Mouse (Mus musculus): ENCODE measurements around the gene Pknox2. TPM values are rescaled to one million over a fixed set of nuclear protein-coding genes. Genes with fewer than 3 reads are reported as not detected.

Gene Pknox2
- polyA plus RNA-seq, 1 experiment, result 1.8 TPM

GRCm38 (mm10) chr9:37017169-37017568 is 130.0 kb downstream of the Pknox2 start:
- 56% methylated on average over 7 of the region's 7 CpGs for WGBS

GRCm38 (mm10) chr9:37016165-37016564 is 131.0 kb downstream of the Pknox2 start:
- no peak for DNase-seq (ENCODE audit: low read depth, low spot score)

More at GRCm38 (mm10) chr9:37017169-37017568, 130.0 kb downstream of the Pknox2 start:
- DNase-seq (ENCODE audit: low read depth, low spot score), result no peak

- no peak for DNase-seq (ENCODE audit: low read depth, low spot score)
- 40% methylated on average over 8 of the region's 8 CpGs for WGBS
These were observed 133.6 kb downstream of the Pknox2 start for GRCm38 (mm10) chr9:37013565-37013964.

GRCm38 (mm10) chr9:37008090-37008489 is 139.1 kb downstream of the Pknox2 start:
- no peak for DNase-seq (ENCODE audit: low read depth, low spot score)
- WGBS, result 50% methylated on average over 5 of the region's 5 CpGs

- DNase-seq (ENCODE audit: low read depth, low spot score), result no peak
These were observed 142.5 kb downstream of the Pknox2 start for GRCm38 (mm10) chr9:37004676-37005075.

GRCm38 (mm10) chr9:37001935-37002535 is 145.2 kb downstream of the Pknox2 start:
- no peak for DNase-seq (ENCODE audit: low read depth, low spot score)
- WGBS, result 64% methylated on average over 7 of the region's 7 CpGs

More at GRCm38 (mm10) chr9:37004676-37005075, 142.5 kb downstream of the Pknox2 start:
- WGBS, result 37% methylated on average over 6 of the region's 6 CpGs

- DNase-seq (ENCODE audit: low read depth, low spot score), result no peak
- WGBS, result 94% methylated on average over 3 of the region's 3 CpGs
These were observed 147.8 kb downstream of the Pknox2 start for GRCm38 (mm10) chr9:36999393-36999792.

- no peak for DNase-seq (ENCODE audit: low read depth, low spot score)
- 58% methylated on average over 13 of the region's 13 CpGs for WGBS
These were observed 156.4 kb downstream of the Pknox2 start for GRCm38 (mm10) chr9:36990626-36991368.

GRCm38 (mm10) chr9:36989991-36990390 is 157.2 kb downstream of the Pknox2 start:
- no peak for DNase-seq (ENCODE audit: low read depth, low spot score)

GRCm38 (mm10) chr9:36985233-36985632 is 162.0 kb downstream of the Pknox2 start:
- WGBS, result 80% methylated on average over 9 of the region's 9 CpGs
- no peak for DNase-seq (ENCODE audit: low read depth, low spot score)

More at GRCm38 (mm10) chr9:36989991-36990390, 157.2 kb downstream of the Pknox2 start:
- 90% methylated on average over 3 of the region's 3 CpGs for WGBS

GRCm38 (mm10) chr9:36976596-36977362 is 170.4 kb downstream of the Pknox2 start:
- WGBS, result 47% methylated on average over 11 of the region's 11 CpGs
- DNase-seq (ENCODE audit: low read depth, low spot score), result no peak

GRCm38 (mm10) chr9:36973486-36974227 is 173.6 kb downstream of the Pknox2 start:
- DNase-seq (ENCODE audit: low read depth, low spot score), result no peak
- WGBS, result 38% methylated on average over 11 of the region's 11 CpGs

GRCm38 (mm10) chr9:36972089-36972488 is 175.1 kb downstream of the Pknox2 start:
- 50% methylated on average over 3 of the region's 3 CpGs for WGBS
- DNase-seq (ENCODE audit: low read depth, low spot score), result no peak

GRCm38 (mm10) chr9:36971066-36971465 is 176.1 kb downstream of the Pknox2 start:
- WGBS, result 15% methylated on average over 3 of the region's 3 CpGs
- DNase-seq (ENCODE audit: low read depth, low spot score), result no peak

GRCm38 (mm10) chr9:36970651-36971050 is 176.6 kb downstream of the Pknox2 start:
- peak; percentile 46 for DNase-seq (ENCODE audit: low read depth, low spot score)

GRCm38 (mm10) chr9:36969131-36969530 is 178.1 kb downstream of the Pknox2 start:
- 96% methylated on average over 1 of the region's 1 CpGs for whole genome bisulfite sequencing
- DNase-seq (ENCODE audit: low read depth, low spot score), result no peak

More at GRCm38 (mm10) chr9:36970651-36971050, 176.6 kb downstream of the Pknox2 start:
- WGBS, result 4% methylated on average over 5 of the region's 5 CpGs

GRCm38 (mm10) chr9:36968713-36969112 is 178.5 kb downstream of the Pknox2 start:
- DNase-seq (ENCODE audit: low read depth, low spot score), result peak; percentile 3

GRCm38 (mm10) chr9:36968236-36968635 is 179.0 kb downstream of the Pknox2 start:
- 81% methylated on average over 7 of the region's 7 CpGs for WGBS
- DNase-seq (ENCODE audit: low read depth, low spot score), result no peak

More at GRCm38 (mm10) chr9:36968713-36969112, 178.5 kb downstream of the Pknox2 start:
- 49% methylated on average over 7 of the region's 7 CpGs for WGBS

- 71% methylated on average over 5 of the region's 5 CpGs for WGBS
- no peak for DNase-seq (ENCODE audit: low read depth, low spot score)
These were observed 181.5 kb downstream of the Pknox2 start for GRCm38 (mm10) chr9:36965720-36966119.

GRCm38 (mm10) chr9:36964230-36964629 is 183.0 kb downstream of the Pknox2 start:
- WGBS, result 44% methylated on average over 5 of the region's 5 CpGs
- no peak for DNase-seq (ENCODE audit: low read depth, low spot score)

Data from large intestine, adult 2 months (tissue).